ENCODE assay signal across 13 mouse cellular contexts in genomic region chr6:145420407-145420806, GRCm38 (mm10).
DNase-seq lines count a peak whose midpoint lies in the region; ATAC-seq and TF ChIP-seq lines count a peak whose summit lies in the region.
"Had no signal": no experiment of that assay in that cellular context is flagged by ENCODE, and none has a peak within 500 bp of the region (broad histone marks: within the 10 kb centered on the region; RNA-seq: fewer than 3 reads in every experiment).

No protein-coding gene starts in this region.

- H3K36me3 ChIP-seq in hindbrain, postnatal 0 days (ENCODE audit: insufficient read depth, low read length) = no peaks in the 10 kb centered on the region
- H3K36me3 ChIP-seq in hindbrain, embryonic 16.5 days (ENCODE audit: control insufficient read depth, insufficient read depth, low read length) = no peaks in the 10 kb centered on the region
- H3K36me3 ChIP-seq in MEL (ENCODE audit: control insufficient read depth in 1 of 2, insufficient read depth in 2 of 2, low read length in 2 of 2) = no peaks in the 10 kb centered on the region
- H3K36me3 ChIP-seq: stomach, embryonic 15.5 days had no signal

- no peaks in the 10 kb centered on the region for H3K79me2 ChIP-seq in MEL (ENCODE audit: control insufficient read depth, insufficient read depth, low read length, poor library complexity)

- H3K9ac ChIP-seq in hindbrain, postnatal 0 days (replicated peaks; ENCODE audit: low read length) = no peak overlapping the region
- no peak overlapping the region for H3K9ac ChIP-seq in hindbrain, embryonic 16.5 days (ENCODE audit: low read depth, low read length)
- H3K9ac ChIP-seq in MEL (ENCODE audit: control insufficient read depth, low read depth, low read length, poor library complexity, severe bottlenecking) = no peak overlapping the region
- H3K9ac ChIP-seq: stomach, embryonic 15.5 days had no signal

- no peak for ATAC-seq in hindbrain, postnatal 0 days
- no peak for ATAC-seq in hindbrain, embryonic 16.5 days
- ATAC-seq in megakaryocyte, adult 5-6 weeks (ENCODE audit: poor library complexity, severe bottlenecking) = 0 out of 2 replicates have a peak, but pooled peaks have one; percentile 27
- no peak for ATAC-seq in cerebellum, adult (ENCODE audit: insufficient number of reproducible peaks, low FRiP score, low TSS enrichment)

- TF ChIP-seq CTCF in hindbrain, postnatal 0 days (IDR thresholded peaks at IDR 0.05; ENCODE audit: low read depth) = peak; percentile 58
- TF ChIP-seq CTCF in MEL (IDR thresholded peaks at IDR 0.05 in 2 of 3, conservative IDR thresholded peaks at IDR 0.05 in 1 of 3; ENCODE audit: control insufficient read depth in 1 of 3, insufficient read depth in 1 of 3, low read depth in 2 of 3, low read length in 3 of 3, poor library complexity in 1 of 3, severe bottlenecking in 1 of 3) = peak in 2 of 3 experiments; percentile 42 to 51; a peak in 5 of 6 replicates

- no peaks in the 10 kb centered on the region for H3K4me1 ChIP-seq in hindbrain, postnatal 0 days (ENCODE audit: insufficient read depth, low read length)
- no peaks in the 10 kb centered on the region for H3K4me1 ChIP-seq in hindbrain, embryonic 16.5 days (ENCODE audit: control insufficient read depth, insufficient read depth, low read depth, low read length)
- no peaks in the 10 kb centered on the region for H3K4me1 ChIP-seq in MEL (ENCODE audit: control insufficient read depth in 1 of 2, insufficient read depth in 2 of 2, low read length in 2 of 2)
- H3K4me1 ChIP-seq: stomach, embryonic 15.5 days had no signal

- no peak overlapping the region for H3K4me3 ChIP-seq in hindbrain, postnatal 0 days (ENCODE audit: low read length)
- no peak overlapping the region for H3K4me3 ChIP-seq in hindbrain, embryonic 16.5 days (ENCODE audit: low read length)
- no peak overlapping the region for H3K4me3 ChIP-seq in MEL (ENCODE audit: control insufficient read depth in 1 of 2, insufficient read depth in 1 of 2, low read depth in 2 of 2, low read length in 2 of 2)
- H3K4me3 ChIP-seq: myocyte; stomach, embryonic 15.5 days had no signal

- no peaks in the 10 kb centered on the region for H3K27me3 ChIP-seq in hindbrain, postnatal 0 days (ENCODE audit: insufficient read depth, low read length)
- no peaks in the 10 kb centered on the region for H3K27me3 ChIP-seq in hindbrain, embryonic 16.5 days (replicated peaks; ENCODE audit: control insufficient read depth, insufficient read depth, low read length)
- no peaks in the 10 kb centered on the region for H3K27me3 ChIP-seq in MEL (ENCODE audit: control insufficient read depth in 1 of 2, insufficient read depth in 2 of 2, low read length in 2 of 2)
- H3K27me3 ChIP-seq: stomach, embryonic 15.5 days had no signal

- TF ChIP-seq RAD21 in MEL (IDR thresholded peaks at IDR 0.05; ENCODE audit: low read depth, low read length) = peak; percentile 34

- no peaks in the 10 kb centered on the region for H3K9me3 ChIP-seq in hindbrain, postnatal 0 days (ENCODE audit: low read length)
- no peaks in the 10 kb centered on the region for H3K9me3 ChIP-seq in hindbrain, embryonic 16.5 days (ENCODE audit: control insufficient read depth, low read length)
- no peaks in the 10 kb centered on the region for H3K9me3 ChIP-seq in MEL (replicated peaks; ENCODE audit: insufficient read depth, low read length)
- H3K9me3 ChIP-seq: stomach, embryonic 15.5 days had no signal

- no peak for TF ChIP-seq POLR2A in MEL (IDR thresholded peaks at IDR 0.05; ENCODE audit: control insufficient read depth in 1 of 2, insufficient read depth in 1 of 2, low read depth in 1 of 2, low read length in 2 of 2, poor library complexity in 1 of 2)

- no peak overlapping the region for H3K4me2 ChIP-seq in hindbrain, postnatal 0 days (ENCODE audit: low read depth, low read length)
- H3K4me2 ChIP-seq in hindbrain, embryonic 16.5 days (ENCODE audit: low read length) = no peak overlapping the region
- H3K4me2 ChIP-seq: stomach, embryonic 15.5 days had no signal

- 69% methylated on average over 4 of the region's 4 CpGs for WGBS in hindbrain, postnatal 0 days
- 75% methylated on average over 4 of the region's 4 CpGs for WGBS in hindbrain, embryonic 16.5 days

- H3K27ac ChIP-seq in hindbrain, postnatal 0 days = no peak overlapping the region
- no peak overlapping the region for H3K27ac ChIP-seq in hindbrain, embryonic 16.5 days (ENCODE audit: low read depth, low read length)
- H3K27ac ChIP-seq in MEL (ENCODE audit: control insufficient read depth, low read depth, low read length) = no peak overlapping the region
- H3K27ac ChIP-seq: macrophage; stomach, embryonic 15.5 days had no signal

- TF ChIP-seq EP300 in MEL (IDR thresholded peaks at IDR 0.05; ENCODE audit: low read depth in 1 of 2, low read length in 2 of 2) = no peak

- DNase-seq in hindbrain, postnatal 0 days (ENCODE audit: low spot score) = no peak
- peak; percentile 1 for DNase-seq in lung, postnatal 10 days
- DNase-seq in lung, adult 18-20 months = no peak
- DNase-seq in MEL (ENCODE audit: low read depth, low spot score) = peak; percentile 12
- no peak for DNase-seq in retina, postnatal 1 day
- DNase-seq: adrenal gland, adult 8-10 months; cerebellum, adult 9-11 months had no signal

TF ChIP-seq in MEL, 35 proteins besides CTCF, POLR2A, EP300 and RAD21:
- TF ChIP-seq CHD2 (IDR thresholded peaks at IDR 0.05; ENCODE audit: low read length) (no peak), SMC3 (IDR thresholded peaks at IDR 0.05; ENCODE audit: low read depth, low read length) (0 out of 2 replicates have a peak, but pooled peaks have one; percentile 35)

Comparison
In these comparisons a context has a peak if more than half of its experiments do, and no peak if none do; other contexts are left out.
1. DNase-seq: peak in lung, postnatal 10 days (single experiment) and MEL (single experiment); none in hindbrain, postnatal 0 days (single experiment), lung, adult 18-20 months (0 of 2) and retina, postnatal 1 day (single experiment).